Mouse (Mus musculus): ENCODE measurements around the gene Stub1. TPM values are rescaled to one million over a fixed set of nuclear protein-coding genes. Genes with fewer than 3 reads are reported as not detected.
A peak's percentile ranks its signal among the peaks of the same experiment; 100 is the strongest.

The Stub1 gene
- total and polyA plus RNA-seq, 2 experiments from 2014 or later: 115 to 212 TPM

DNA sequence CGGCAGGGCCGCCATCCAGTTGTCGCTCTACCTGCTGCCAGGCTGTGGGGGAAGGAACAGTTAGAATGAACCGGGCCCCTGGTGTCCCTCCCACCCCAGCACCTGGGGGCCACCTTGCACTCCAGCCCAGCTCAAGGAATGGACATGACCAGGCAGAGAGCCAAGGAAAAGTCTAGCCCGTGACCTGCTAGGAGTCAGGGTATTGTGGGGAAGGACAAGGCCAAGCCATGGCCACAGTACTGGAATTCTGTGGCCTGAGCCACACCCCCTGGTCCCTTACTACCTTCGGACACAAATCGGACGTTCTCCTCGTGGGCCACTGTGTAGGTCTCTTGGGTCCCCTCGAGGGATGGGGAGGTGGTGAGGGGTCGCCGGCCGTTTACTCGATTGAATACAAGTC is 31.1 kb upstream of the Stub1 start:
- Histone ChIP-seq H3K9me3 (replicated peaks; ENCODE audit: control insufficient read depth, low read length) (no peaks in the 10 kb centered on the region), H3K27me3 (ENCODE audit: control insufficient read depth, insufficient read depth, low read length) (no peaks in the 10 kb centered on the region), H3K4me1 (ENCODE audit: control insufficient read depth, insufficient read depth) (peaks cover 21% of the 10 kb centered on the region), H3K9ac (replicated peaks; ENCODE audit: low read depth, low read length) (no peak overlapping the region), H3K36me3 (replicated peaks; ENCODE audit: control insufficient read depth, insufficient read depth, low read length) (peaks cover 17% of the 10 kb centered on the region), H3K4me3 (ENCODE audit: low read depth, low read length) (no peak overlapping the region), H3K4me2 (ENCODE audit: low read depth, low read length) (no peak overlapping the region), H3K27ac (ENCODE audit: low read depth) (no peak overlapping the region)
- ATAC-seq (ENCODE audit: insufficient read depth, low read depth): no peak
- TF ChIP-seq CTCF (IDR thresholded peaks at IDR 0.05; ENCODE audit: low read depth) (no peak), EP300 (IDR thresholded peaks at IDR 0.05; ENCODE audit: low read depth) (no peak)
- no peak for DNase-seq (ENCODE audit: low spot score)
- WGBS: 76% methylated on average over 14 of the region's 14 CpGs

DNA sequence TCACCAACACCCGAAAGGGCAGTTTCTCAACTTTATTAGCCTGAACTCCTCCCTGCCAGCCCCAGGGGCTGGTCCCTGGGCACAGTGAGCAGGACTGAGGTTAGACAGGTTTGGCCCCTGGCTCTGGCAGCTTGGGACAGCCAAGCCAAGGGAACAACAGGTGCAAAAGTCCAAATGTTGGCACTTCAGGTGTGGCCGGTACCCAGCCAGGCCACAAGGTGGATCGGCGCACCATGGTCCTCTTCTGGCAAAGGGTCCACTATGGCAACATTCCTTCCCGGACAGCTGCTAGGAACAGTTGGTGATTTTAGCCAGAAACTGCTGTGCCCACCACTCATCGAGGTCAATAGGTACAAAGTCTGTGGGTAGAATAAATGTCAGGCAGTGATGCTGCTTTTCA is 30.5 kb upstream of the Stub1 start:
- H3K27me3 ChIP-seq (ENCODE audit: control insufficient read depth, insufficient read depth, low read length): no peaks in the 10 kb centered on the region
- no peak for DNase-seq (ENCODE audit: low spot score)
- H3K27ac ChIP-seq (ENCODE audit: low read depth): no peak overlapping the region
- H3K9ac ChIP-seq (replicated peaks; ENCODE audit: low read depth, low read length): no peak overlapping the region
- H3K9me3 ChIP-seq (replicated peaks; ENCODE audit: control insufficient read depth, low read length): no peaks in the 10 kb centered on the region
- H3K4me1 ChIP-seq (ENCODE audit: control insufficient read depth, insufficient read depth): peaks cover 21% of the 10 kb centered on the region
- TF ChIP-seq CTCF (IDR thresholded peaks at IDR 0.05; ENCODE audit: low read depth): no peak
- TF ChIP-seq EP300 (IDR thresholded peaks at IDR 0.05; ENCODE audit: low read depth): no peak
- H3K4me3 ChIP-seq (ENCODE audit: low read depth, low read length): no peak overlapping the region
- no peak for ATAC-seq (ENCODE audit: insufficient read depth, low read depth)
- peaks cover 17% of the 10 kb centered on the region for H3K36me3 ChIP-seq (replicated peaks; ENCODE audit: control insufficient read depth, insufficient read depth, low read length)
- WGBS: 88% methylated on average over 6 of the region's 6 CpGs
- no peak overlapping the region for H3K4me2 ChIP-seq (ENCODE audit: low read depth, low read length)

DNA sequence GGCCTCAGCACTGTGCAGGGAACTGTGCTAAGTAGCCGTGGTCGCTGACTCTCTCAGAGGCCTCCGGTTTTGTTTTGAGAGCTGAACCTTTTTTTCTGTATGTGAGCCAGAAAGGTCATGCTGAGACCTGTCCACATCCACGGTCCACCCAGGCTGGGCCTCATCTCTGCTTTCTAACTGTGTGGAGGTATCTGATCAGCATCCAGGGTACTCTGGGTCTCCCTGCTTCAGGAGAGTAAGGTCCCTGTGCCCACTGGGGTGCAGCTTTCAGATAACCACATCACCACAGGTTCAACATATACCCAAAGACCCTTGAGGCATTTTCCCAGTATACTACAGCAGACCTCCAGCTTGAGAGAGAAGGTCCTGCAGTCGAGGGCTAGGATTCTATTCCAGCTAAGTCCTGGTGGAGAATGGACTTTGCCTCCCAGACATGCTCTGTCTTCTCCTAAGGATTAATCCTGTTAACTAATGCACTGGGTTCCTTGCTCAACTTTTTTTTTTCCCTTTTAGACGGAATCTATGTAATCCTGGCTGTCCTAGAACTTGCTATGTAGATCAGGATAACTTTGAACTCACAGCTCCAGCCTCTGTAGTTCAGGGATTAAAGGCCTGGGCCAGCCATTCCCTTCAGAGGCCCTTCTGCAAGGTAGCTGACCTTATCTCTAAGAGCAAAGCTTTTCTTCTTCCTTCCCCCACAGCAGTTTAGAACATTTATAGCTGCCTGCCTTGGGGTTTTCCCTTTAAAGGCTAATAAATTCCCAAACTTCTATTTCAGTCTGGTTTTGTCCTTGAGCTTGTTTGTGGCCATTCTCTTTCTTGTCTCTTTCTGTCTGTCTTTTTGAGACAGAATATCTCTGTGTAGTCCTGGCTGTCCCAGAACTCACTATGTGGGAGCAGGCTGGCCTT is 28.8 kb upstream of the Stub1 start:
- H3K36me3 ChIP-seq (replicated peaks; ENCODE audit: control insufficient read depth, insufficient read depth, low read length): peaks cover 17% of the 10 kb centered on the region
- DNase-seq (ENCODE audit: low spot score) (no peak), ATAC-seq (ENCODE audit: insufficient read depth, low read depth) (no peak)
- TF ChIP-seq CTCF (IDR thresholded peaks at IDR 0.05; ENCODE audit: low read depth): no peak
- no peak for TF ChIP-seq EP300 (IDR thresholded peaks at IDR 0.05; ENCODE audit: low read depth)
- 9% methylated on average over 6 of the region's 6 CpGs for WGBS
- H3K4me2 ChIP-seq (ENCODE audit: low read depth, low read length): peak overlapping the region; percentile 78
- H3K27ac ChIP-seq (ENCODE audit: low read depth): peak overlapping the region; percentile 61
- H3K4me1 ChIP-seq (ENCODE audit: control insufficient read depth, insufficient read depth): peaks cover 21% of the 10 kb centered on the region
- H3K27me3 ChIP-seq (ENCODE audit: control insufficient read depth, insufficient read depth, low read length): no peaks in the 10 kb centered on the region
- H3K9me3 ChIP-seq (replicated peaks; ENCODE audit: control insufficient read depth, low read length): no peaks in the 10 kb centered on the region
- peak overlapping the region; percentile 55 for H3K4me3 ChIP-seq (ENCODE audit: low read depth, low read length)
- peak overlapping the region; percentile 40 for H3K9ac ChIP-seq (replicated peaks; ENCODE audit: low read depth, low read length)

DNA sequence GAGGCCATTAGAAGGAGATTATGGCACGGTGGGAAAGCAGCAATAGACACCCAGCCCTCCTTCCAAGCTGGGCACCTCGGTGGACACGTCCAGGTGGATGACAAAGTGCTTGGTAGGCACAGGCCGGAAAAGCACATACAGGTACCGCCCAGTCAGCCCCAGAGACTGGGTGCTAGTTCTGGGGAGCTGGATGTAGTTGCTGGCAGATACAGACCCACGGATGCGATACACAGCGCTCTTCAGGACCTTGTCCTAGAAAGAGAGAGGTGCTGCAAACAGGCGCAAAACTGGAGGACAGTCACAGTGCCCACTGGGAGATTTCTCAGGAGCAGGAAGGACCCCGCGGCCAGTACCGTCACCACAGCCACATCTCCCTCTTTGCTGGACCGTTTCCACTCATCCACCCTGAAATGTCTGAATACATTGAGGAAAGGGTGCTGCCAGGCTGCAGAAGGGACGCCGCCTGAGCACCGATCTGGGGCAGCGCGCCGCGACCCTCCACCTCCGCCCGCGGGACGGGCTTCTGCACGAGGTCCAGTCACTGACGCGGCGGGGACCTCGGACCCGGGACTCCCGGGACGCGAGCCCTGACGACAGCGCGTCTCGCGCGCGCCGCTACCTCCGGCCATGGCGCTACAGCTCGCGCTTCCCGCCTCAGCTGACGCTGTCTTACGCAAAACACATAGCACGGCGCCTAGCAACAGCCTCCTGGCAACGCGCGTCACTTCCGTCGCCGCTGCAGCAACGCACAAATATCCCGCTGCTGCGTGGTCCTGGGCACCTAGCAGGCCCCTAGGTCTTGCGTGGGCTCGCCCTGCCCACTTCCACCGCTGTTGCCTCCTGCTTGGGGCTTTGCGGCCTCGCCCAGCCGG is 27.9 kb upstream of the Stub1 start, which contains the start of gene Wdr90:
TSS of gene Wdr90 (minus strand) at position 670 of the 872 bp plus-strand sequence.
- H3K27ac ChIP-seq (ENCODE audit: low read depth): peak within 1 kb of the TSS; percentile 61
- H3K36me3 ChIP-seq (replicated peaks; ENCODE audit: control insufficient read depth, insufficient read depth, low read length): peaks cover 17% of the 10 kb centered on the region
- no peaks in the 10 kb centered on the region for H3K27me3 ChIP-seq (ENCODE audit: control insufficient read depth, insufficient read depth, low read length)
- H3K4me1 ChIP-seq (ENCODE audit: control insufficient read depth, insufficient read depth): peaks cover 12% of the 10 kb centered on the region
- DNase-seq (ENCODE audit: low spot score): peak; percentile 90
- peak within 1 kb of the TSS; percentile 55 for H3K4me3 ChIP-seq (ENCODE audit: low read depth, low read length)
- WGBS: 3% methylated on average over 65 of the region's 65 CpGs
- H3K9ac ChIP-seq (replicated peaks; ENCODE audit: low read depth, low read length): peak within 1 kb of the TSS; percentile 50
- peak within 1 kb of the TSS; percentile 78 for H3K4me2 ChIP-seq (ENCODE audit: low read depth, low read length)
- ATAC-seq (ENCODE audit: insufficient read depth, low read depth): peak; percentile 93
- no peaks in the 10 kb centered on the region for H3K9me3 ChIP-seq (replicated peaks; ENCODE audit: control insufficient read depth, low read length)
- no peak for TF ChIP-seq CTCF (IDR thresholded peaks at IDR 0.05; ENCODE audit: low read depth)
- TF ChIP-seq EP300 (IDR thresholded peaks at IDR 0.05; ENCODE audit: low read depth): no peak

DNA sequence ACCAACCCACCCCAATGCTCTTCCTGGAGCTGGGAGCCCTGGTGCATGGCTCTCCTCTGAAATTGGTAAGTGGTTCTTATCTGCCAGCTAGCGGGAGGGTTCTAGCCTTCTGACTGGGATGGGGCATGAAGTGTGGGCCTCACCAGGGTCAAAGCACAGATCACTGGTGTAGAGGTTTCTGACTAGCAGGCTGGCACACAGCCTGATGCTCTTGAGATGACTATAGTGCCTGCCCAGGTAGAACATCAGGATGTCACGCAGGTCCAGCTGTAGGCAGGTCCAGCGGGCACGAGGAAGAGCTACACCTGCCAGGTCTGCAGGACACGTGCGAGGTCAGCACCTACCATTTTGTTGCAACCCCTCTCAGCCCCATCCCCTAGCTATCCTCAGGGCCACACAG is 27.0 kb upstream of the Stub1 start:
- Histone ChIP-seq H3K4me3 (ENCODE audit: low read depth, low read length) (no peak overlapping the region), H3K27ac (ENCODE audit: low read depth) (no peak overlapping the region), H3K4me1 (ENCODE audit: control insufficient read depth, insufficient read depth) (peaks cover 9% of the 10 kb centered on the region), H3K9me3 (replicated peaks; ENCODE audit: control insufficient read depth, low read length) (no peaks in the 10 kb centered on the region), H3K4me2 (ENCODE audit: low read depth, low read length) (no peak overlapping the region), H3K27me3 (ENCODE audit: control insufficient read depth, insufficient read depth, low read length) (no peaks in the 10 kb centered on the region), H3K36me3 (replicated peaks; ENCODE audit: control insufficient read depth, insufficient read depth, low read length) (peaks cover 17% of the 10 kb centered on the region), H3K9ac (replicated peaks; ENCODE audit: low read depth, low read length) (no peak overlapping the region)
- WGBS: 84% methylated on average over 6 of the region's 6 CpGs
- ATAC-seq (ENCODE audit: insufficient read depth, low read depth) (no peak), DNase-seq (ENCODE audit: low spot score) (no peak)
- TF ChIP-seq EP300 (IDR thresholded peaks at IDR 0.05; ENCODE audit: low read depth) (no peak), CTCF (IDR thresholded peaks at IDR 0.05; ENCODE audit: low read depth) (no peak)
